Mouse (Mus musculus): Measurements from ENCODE around the gene Zfp385c.

GRCm38 (mm10) chr11:100640159-100640906, 51.9 kb downstream of the Zfp385c start:
- no peak for TF ChIP-seq CTCF (IDR thresholded peaks at IDR 0.05; ENCODE audit: low read depth, low read length)
- no peak for TF ChIP-seq POLR2A (IDR thresholded peaks at IDR 0.05; ENCODE audit: borderline replicate concordance, low read depth, low read length)
